Mouse (Mus musculus) C2C12 (cell line): ENCODE results near the gene Lama4. TPM values are rescaled to one million over a fixed set of nuclear protein-coding genes. Genes with fewer than 3 reads are reported as not detected.

ENCODE experiments used
- H3K27me3 ChIP-seq: one replicate; pipeline ENCODE4 v1.6.1; 2011; ENCODE audit not compliant: control insufficient read depth, insufficient read depth, insufficient read length
- H3K36me3 ChIP-seq: one replicate; pipeline ENCODE4 v1.6.1; 2011; ENCODE audit not compliant: control insufficient read depth, insufficient read depth
- H3K4me3 ChIP-seq: one replicate; pipeline ENCODE4 v1.5.1; 2011; ENCODE audit warnings: mild to moderate bottlenecking, control low read depth; ENCODE audit not compliant: poor library complexity, insufficient read depth, severe bottlenecking
- H3K79me2 ChIP-seq: one replicate; pipeline ENCODE4 v1.6.1; 2011; ENCODE audit not compliant: control insufficient read depth, insufficient read depth
- H3K79me3 ChIP-seq: one replicate; pipeline ENCODE4 v1.6.1; 2011; ENCODE audit warnings: low read depth, control low read depth
- H3ac ChIP-seq: one replicate; pipeline ENCODE3; 2011; ENCODE audit warnings: low read depth; ENCODE audit not compliant: control insufficient read depth, insufficient read length
- CEBPB ChIP-seq: IDR thresholded peaks from one replicate; pipeline ENCODE4 v1.6.1; 2011; ENCODE audit warnings: low read depth, mild to moderate bottlenecking, control low read depth, moderate library complexity
- CTCF ChIP-seq: IDR thresholded peaks from one replicate; pipeline ENCODE4 v1.5.1; 2011; ENCODE audit not compliant: control insufficient read depth, insufficient read depth, insufficient read length
- FOSL1 ChIP-seq: IDR thresholded peaks from one replicate; pipeline ENCODE4 v1.8.0; 2011; ENCODE audit warnings: mild to moderate bottlenecking, low read length; ENCODE audit not compliant: poor library complexity, insufficient read depth, severe bottlenecking
- MAX ChIP-seq: IDR thresholded peaks from one replicate; pipeline ENCODE4 v1.6.1; 2011; ENCODE audit warnings: mild to moderate bottlenecking, control low read depth
- MYOD1 ChIP-seq: IDR thresholded peaks from one replicate; pipeline ENCODE4 v1.6.1; 2011; ENCODE audit warnings: low read depth; ENCODE audit not compliant: control insufficient read depth, insufficient read length
- MYOG ChIP-seq: IDR thresholded peaks from one replicate; pipeline ENCODE4 v1.6.1; 2011; ENCODE audit not compliant: control insufficient read depth, insufficient read length; ENCODE audit errors: extremely low read depth
- USF1 ChIP-seq: IDR thresholded peaks from one replicate; pipeline ENCODE4 v1.6.1; 2011; ENCODE audit warnings: low read depth, mild to moderate bottlenecking, control low read depth, moderate library complexity
- polyA plus RNA-seq: library from polyadenylated mRNA; unstranded; fragments of >200 nt; fragmentation: generic; extraction: Trizol; gene quantifications from one replicate; pipeline ENCODE4 v1.2.1, GENCODE M21; 2012; ENCODE audit warnings: missing spikeins

The Lama4 gene
- polyA plus RNA-seq, 1 experiment = 0.02 TPM

DNA sequence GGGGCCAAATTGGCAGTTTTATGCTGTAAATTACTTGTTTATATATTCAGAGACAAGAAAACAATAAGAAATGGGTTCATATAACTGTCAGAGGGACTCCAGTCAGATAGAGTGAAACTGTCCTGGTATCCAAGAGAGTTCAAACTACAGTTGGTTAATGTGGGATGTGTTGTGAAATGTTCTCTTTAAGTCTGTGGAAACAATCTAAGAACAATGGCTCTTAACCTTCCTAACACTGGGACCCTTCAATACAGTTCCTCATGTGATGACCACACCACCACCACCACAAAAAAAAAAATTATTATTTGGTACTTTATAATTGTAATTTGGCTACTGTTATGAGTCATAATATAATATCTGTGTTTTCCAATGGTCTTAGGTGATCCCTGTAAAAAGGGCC is 38.2 kb downstream of the Lama4 start:
- TF ChIP-seq MYOD1 (no peak), CEBPB (no peak), MAX (no peak), CTCF (no peak), USF1 (no peak), FOSL1 (no peak), MYOG (no peak)
- Histone ChIP-seq H3K79me3 (no peaks in the 10 kb centered on the region), H3K27me3 (no peaks in the 10 kb centered on the region), H3K79me2 (no peaks in the 10 kb centered on the region), H3K36me3 (no peaks in the 10 kb centered on the region), H3K4me3 (no peak overlapping the region), H3ac (no peak overlapping the region)

GRCm38 (mm10) chr10:39005494-39005893 is 40.2 kb downstream of the Lama4 start:
- H3K27me3 ChIP-seq = no peaks in the 10 kb centered on the region
- H3K79me3 ChIP-seq = no peaks in the 10 kb centered on the region
- H3K36me3 ChIP-seq = no peaks in the 10 kb centered on the region
- H3K4me3 ChIP-seq = no peak overlapping the region
- TF ChIP-seq MYOG (no peak), FOSL1 (no peak), CEBPB (no peak), MAX (no peak), CTCF (no peak), MYOD1 (no peak), USF1 (no peak)
- no peak overlapping the region for H3ac ChIP-seq
- H3K79me2 ChIP-seq = no peaks in the 10 kb centered on the region

DNA sequence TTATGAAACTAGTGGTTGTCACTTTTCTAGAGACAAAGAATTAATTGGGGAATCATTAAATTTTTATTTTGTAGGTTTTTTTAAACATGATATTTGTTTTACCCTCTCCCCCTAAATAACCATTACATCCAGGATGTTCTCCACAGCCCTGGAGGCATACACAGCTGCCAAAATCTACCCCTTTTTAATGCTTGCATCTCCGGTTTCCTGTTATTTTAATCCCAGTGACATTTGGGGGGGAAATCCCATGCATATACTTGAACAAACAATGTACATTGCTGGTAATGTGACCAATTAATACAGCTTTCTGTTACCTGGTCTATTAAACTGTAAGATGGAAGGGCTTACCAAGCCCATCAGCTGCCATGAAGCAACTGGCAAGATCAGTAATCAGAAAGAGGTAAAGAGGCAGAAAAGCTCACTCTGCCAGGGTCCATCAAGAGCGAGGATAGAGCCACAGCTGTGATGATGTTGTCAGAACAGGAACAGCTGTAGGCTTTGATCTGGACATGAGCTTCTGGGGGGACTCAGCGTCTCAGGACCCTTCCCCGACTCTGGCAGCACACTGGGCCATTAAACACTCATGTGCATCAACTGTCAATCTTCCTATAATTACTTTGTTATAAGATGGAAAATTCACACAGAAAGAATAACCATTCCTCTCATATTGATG is 41.3 kb downstream of the Lama4 start:
- H3K4me3 ChIP-seq = no peak overlapping the region
- H3K36me3 ChIP-seq = no peaks in the 10 kb centered on the region
- TF ChIP-seq CTCF = no peak
- no peak for TF ChIP-seq MYOG
- no peak for TF ChIP-seq MYOD1
- TF ChIP-seq MAX = no peak
- no peak for TF ChIP-seq USF1
- no peak for TF ChIP-seq FOSL1
- no peak for TF ChIP-seq CEBPB
- no peak overlapping the region for H3ac ChIP-seq
- no peaks in the 10 kb centered on the region for H3K79me3 ChIP-seq
- H3K27me3 ChIP-seq = no peaks in the 10 kb centered on the region
- H3K79me2 ChIP-seq = no peaks in the 10 kb centered on the region

DNA sequence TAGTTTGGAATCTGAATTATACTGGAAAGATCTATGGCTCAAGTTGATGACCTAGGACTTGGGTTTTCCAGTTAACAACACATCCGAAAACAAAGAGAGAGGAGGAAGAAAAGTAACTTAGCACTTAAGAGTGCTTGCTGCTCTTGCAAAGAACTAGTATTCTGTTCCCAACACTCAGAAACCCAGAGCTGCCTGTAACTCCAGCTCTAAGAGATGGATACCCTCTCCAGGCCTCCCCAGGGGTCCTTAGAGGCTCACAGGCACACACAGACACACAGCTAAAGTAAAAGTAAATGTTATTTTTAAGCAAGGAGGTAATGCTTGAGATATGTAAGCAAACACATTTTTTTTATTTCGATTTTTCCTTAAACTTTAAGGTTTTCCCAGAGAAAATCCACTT is 49.5 kb downstream of the Lama4 start:
- Histone ChIP-seq H3K79me2 (no peaks in the 10 kb centered on the region), H3K79me3 (no peaks in the 10 kb centered on the region), H3K36me3 (no peaks in the 10 kb centered on the region), H3ac (no peak overlapping the region), H3K4me3 (no peak overlapping the region), H3K27me3 (no peaks in the 10 kb centered on the region)
- TF ChIP-seq MYOD1 (no peak), FOSL1 (no peak), USF1 (no peak), CTCF (no peak), MYOG (no peak), CEBPB (no peak), MAX (no peak)

DNA sequence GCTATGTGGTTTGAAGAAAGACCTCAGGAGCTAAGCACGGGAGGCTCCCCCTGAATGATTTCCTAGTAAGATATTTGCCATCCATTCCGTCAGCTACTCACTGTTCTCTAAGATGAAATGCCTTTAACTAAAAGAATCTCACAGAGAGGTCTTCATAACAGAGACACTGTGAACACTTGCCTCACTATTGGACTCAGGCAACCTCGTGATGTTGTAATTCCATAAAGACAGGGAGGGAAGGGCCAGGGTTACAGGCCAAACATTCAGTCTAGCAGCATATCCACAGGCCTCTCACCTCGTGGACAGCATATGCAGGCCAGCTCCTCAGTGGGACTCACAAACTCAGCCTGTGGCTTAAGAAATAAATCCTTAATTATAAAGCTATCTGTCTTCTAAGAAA is 52.7 kb downstream of the Lama4 start:
- H3K79me3 ChIP-seq = no peaks in the 10 kb centered on the region
- TF ChIP-seq MAX (no peak), CEBPB (no peak), CTCF (no peak), MYOD1 (no peak), MYOG (no peak), FOSL1 (no peak), USF1 (no peak)
- no peaks in the 10 kb centered on the region for H3K36me3 ChIP-seq
- H3ac ChIP-seq = no peak overlapping the region
- H3K27me3 ChIP-seq = no peaks in the 10 kb centered on the region
- H3K79me2 ChIP-seq = no peaks in the 10 kb centered on the region
- no peak overlapping the region for H3K4me3 ChIP-seq

GRCm38 (mm10) chr10:39018635-39019034 is 53.3 kb downstream of the Lama4 start:
- H3ac ChIP-seq = no peak overlapping the region

More at GRCm38 (mm10) chr10:39018635-39019034, 53.3 kb downstream of the Lama4 start:
- TF ChIP-seq MAX (no peak), MYOG (no peak), CEBPB (no peak), FOSL1 (no peak), MYOD1 (no peak), USF1 (no peak), CTCF (no peak)
- H3K36me3 ChIP-seq = no peaks in the 10 kb centered on the region
- H3K4me3 ChIP-seq = no peak overlapping the region
- H3K79me2 ChIP-seq = no peaks in the 10 kb centered on the region
- H3K27me3 ChIP-seq = no peaks in the 10 kb centered on the region
- H3K79me3 ChIP-seq = no peaks in the 10 kb centered on the region
